Mouse (Mus musculus) cerebral cortex, adult 2 months (tissue): ENCODE data around the gene Rin1.

Experiments
- WGBS: fragments of 180-500 bp; shearing (Covaris S2); methylation state at CpG from one replicate; pipeline ENCODE4 v1.1.7; 2018; 5-methylcytosine and 5-hydroxymethylcytosine counted together

Rin1 gene

DNA sequence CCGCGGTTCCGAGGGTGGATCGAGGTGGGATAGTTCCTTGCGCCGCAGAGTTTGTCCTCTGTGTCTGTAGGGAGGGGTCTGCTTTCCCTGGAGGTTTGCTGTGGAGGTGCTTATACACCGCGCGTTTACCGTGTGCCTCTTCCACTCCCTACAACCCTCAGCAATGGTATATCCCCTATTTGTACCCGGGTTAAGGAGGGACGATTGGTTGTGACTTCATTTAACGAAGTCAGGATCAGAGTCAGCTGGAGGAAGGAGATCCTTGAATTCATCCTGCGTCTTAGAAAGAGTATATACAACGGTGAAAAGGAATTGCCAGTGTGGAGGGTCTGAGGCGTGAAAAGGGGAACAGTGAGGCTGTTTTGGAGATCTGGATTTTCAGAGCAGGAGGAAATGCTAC, 8.7 kb upstream of the Rin1 start:
- 3% methylated on average over 16 of the region's 16 CpGs for WGBS

DNA sequence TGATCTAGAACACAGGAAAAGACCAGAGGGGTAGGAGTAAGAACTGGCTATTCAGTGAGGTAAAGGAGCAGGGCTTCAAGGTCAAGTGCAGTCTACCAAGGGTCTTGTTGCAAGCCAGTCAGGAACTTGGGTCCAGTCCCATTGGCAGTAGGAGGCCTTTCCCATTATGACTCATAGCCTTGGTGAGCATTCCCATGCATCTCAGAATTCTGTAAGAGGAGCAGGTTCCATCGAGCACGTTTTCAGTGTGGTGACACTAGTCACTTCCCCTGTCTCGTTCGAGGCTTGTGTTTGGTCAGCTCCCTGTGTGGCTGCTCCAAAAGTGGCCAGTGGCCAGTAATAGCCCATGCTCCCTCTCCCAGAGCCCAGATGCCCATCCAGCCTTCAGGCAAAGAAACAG, 4.8 kb upstream of the Rin1 start:
- 43% methylated on average over 4 of the region's 4 CpGs for WGBS

DNA sequence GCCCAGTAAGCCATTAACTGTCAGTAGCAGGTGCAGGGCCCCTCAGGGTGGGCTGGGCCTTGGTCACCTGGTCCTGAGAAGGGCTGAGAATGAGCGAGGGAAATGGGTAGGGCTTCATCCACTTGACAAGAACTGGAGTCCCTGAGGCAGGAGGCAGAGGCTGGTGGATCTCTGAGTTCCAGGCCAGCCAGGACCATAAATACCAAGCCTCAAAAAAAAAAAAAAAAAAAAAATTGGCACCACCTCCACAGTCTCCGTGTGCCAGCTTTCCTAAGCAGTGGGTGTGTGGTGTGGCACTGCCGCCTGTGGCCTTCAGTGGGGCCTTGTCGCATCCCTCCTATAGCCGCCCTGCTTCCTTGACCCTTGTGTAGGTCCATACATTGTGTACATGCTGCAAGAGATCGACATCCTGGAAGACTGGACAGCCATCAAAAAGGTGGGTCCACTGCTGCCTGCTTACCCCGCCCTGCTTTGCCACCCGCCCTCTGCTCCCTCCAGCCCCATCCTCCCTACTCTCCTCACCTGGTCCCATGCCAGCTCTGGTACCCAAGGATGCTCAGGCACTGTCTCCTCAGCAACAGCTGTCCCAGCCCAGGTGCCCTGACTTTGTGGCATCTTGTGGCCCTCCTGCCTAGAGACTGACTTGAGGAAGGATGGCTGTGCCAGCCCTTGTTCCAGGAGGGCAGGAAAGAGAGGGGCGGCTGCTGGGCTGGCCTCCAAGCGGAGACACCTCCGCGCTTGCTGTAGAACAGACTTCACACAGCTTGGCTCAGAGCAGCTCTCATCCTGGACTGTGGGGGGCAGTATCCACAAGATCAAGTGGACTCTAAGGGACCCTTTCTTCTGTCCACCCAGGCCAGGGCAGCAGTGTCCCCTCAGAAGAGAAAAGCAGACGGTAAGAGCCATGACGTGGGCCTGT, 1.9 kb upstream of the Rin1 start:
- WGBS = 57% methylated on average over 14 of the region's 14 CpGs

DNA sequence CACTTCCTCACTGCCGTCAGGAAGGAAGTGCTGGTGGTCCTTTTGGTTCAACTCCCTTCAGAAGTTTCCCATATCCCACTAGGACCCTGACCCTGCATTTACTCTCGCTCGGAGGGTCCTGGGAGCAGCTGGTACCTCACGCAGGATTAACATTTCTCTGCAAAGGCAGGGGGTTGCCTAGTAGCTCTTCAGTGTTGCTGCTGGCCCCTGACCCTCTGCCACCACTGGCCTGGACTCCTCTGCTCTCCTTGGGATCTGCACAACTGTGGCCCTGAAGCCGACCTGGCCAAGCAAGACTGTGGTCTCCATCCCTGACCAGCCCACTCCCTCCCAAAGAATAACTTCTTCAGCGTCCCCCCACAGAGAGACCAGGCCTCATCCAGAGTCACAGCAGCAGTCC, 956 bp upstream of the Rin1 start:
- WGBS = 73% methylated on average over 6 of the region's 6 CpGs

DNA sequence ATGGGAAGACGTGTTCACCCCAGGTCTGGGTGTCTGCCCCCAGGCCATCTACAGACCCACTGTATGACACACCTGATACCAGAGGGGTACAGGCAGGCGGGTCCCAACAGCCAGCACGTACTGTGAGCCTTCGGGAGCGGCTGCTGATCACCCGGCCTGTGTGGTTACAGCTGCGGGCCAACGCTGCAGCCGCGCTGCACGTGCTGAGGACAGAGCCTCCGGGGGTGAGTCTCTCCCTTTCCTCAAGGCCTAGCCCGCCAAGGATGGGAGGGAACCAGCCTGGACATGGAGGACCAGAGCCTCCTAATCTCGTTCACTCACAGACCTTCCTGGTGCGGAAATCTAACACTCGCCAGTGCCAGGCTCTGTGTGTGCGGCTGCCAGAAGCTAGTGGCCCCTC, 750 bp downstream of the Rin1 start:
- 18% methylated on average over 17 of the region's 17 CpGs for WGBS

DNA sequence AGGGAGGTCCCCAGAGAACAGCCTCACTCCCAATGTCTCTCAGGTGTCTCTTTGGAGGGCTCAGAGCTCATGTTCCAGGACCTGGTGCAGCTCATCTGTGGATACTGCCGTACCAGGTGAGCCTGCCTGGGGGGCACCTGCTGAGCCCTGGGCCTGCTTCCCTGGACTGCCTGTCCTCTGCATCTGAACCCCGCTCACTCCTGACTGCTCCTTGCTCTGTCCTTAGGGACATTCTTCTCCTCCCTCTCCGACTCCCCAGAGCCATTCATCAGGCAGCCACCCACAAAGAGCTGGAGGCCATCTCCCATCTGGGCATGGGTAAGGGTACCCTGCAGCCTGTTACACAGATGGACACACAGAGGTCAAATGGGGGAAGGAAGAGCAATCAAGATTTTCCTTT, 1.2 kb downstream of the Rin1 start:
- WGBS = 49% methylated on average over 3 of the region's 3 CpGs

DNA sequence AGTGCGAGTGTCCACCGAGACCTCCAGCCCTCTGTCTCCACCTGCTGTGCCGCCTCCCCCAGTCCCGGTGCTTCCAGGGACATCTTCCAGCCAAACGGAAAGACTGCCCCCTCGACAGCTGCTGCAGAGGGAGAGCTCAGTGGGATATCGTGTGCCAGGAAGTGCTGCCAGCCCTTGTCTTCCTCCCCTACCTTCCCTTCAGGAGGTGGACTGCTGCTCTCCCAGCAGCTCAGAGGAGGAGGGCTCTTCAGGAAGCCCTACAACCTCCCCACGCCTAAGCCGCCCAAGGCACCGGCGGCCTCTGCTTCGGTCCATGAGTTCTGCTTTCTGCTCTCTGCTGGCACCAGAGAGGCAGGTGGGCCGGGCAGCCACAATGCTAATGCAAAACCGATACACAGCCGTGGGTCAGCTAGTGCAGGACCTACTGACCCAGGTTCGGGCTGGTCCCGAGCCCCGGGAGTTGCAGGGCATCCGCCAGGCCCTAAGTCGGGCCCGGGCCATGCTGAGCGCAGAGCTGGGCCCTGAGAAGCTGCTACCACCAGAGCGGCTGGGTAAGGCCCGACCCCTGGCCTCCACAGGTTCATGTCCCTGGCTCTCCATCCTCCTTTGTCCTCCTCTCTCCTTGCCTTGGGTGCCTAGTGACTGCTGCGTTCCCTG, 2.0 kb downstream of the Rin1 start:
- 34% methylated on average over 25 of the region's 25 CpGs for WGBS

DNA sequence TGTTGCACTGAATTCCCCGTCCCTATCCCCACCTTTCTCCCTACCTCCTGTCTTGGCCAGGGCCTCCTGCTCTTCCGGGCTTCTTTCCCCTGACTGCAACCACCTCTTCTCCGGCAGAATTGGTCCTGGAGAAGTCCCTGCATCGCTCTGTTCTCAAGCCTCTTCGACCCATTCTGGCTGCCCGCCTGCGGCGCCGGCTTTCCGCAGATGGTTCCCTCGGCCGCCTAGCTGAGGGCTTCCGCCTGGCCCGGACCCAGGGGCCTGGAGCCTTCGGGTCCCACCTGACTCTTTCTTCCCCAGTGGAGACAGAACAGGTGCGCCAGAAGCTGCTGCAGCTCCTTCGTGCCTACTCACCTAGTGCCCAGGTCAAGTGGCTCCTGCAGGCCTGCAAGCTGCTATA, 2.6 kb downstream of the Rin1 start:
- WGBS = 63% methylated on average over 17 of the region's 17 CpGs

DNA sequence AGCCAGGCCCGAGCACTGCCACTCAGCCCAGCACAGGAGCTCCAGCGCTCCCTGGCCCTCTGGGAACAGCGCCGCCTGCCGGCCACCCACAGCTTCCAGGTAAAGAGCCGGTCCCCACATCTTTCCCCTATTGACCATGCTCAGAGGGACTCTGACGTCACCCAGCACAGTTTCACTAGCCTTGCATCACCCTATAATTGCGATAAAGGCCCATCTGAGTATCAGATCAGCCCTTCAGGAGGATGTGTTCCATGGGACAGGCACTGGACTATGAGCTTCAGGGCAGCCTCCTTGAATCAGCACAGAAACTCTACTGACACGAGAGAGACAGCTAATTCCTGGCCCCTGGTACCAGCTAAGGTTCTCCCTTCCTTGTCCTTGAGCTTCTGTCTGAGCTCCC, 3.6 kb downstream of the Rin1 start:
- 35% methylated on average over 9 of the region's 9 CpGs for WGBS

DNA sequence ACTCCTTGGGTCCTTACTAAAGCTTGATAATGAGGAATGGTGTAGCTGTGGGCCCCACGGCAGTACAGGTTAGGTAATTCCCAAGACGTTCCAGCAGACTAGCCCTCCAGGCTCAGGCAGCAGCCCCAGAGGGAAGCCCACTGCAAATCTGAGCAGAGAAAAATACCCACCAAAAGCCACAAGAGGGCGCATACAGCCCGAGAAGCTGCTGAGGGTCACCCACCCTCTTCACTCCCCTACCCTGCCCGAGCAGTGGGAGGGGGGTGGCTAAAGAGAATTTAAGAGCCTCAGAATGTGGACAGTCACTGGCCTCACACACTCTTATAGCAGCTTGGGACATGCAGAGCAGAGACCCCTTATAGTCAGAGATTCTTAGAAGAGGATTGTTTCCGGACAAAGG, 6.0 kb downstream of the Rin1 start:
- WGBS = 22% methylated on average over 6 of the region's 6 CpGs

DNA sequence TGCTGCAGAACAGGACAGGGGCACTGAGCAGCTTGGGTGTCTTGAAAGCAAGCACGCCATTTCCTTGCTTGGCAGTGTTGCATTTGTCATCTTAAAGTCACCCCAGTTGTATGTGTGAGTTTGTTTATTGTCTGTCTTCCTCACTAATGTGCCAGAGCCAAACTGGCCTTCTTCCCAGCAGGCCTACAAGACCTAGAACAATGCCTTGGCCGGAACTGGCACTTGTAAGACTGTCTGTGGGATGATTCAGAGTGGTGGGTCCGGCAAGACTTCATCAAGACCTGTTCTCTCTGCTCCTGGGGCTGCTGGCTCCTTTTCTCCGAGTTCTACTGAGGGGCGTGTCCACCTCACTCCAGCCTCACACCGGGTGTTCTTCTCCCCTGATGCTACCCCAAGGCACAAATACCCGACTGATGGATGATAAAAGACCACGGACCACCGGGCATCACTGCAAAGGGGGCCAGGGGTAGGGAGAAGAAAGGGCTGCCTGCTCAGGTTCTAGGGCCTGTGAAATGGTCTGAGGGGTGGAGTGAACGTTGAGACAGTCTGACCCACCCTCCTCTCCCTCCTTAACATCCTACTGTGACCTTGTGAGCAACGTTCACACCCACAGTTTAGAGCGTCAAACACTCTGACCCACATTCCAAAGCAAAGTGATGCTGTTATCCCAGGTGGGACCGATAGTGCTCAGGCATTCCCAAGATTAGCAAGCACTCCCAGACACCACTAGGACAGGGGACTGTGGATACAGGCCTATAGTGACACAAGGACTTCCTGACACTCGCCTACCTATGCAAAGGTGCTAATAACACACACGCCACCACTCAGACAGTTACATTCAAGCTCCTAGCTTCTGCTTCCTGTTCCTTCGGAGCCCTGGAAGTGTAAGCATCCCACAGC, 7.8 kb downstream of the Rin1 start:
- 28% methylated on average over 16 of the region's 16 CpGs for WGBS

DNA sequence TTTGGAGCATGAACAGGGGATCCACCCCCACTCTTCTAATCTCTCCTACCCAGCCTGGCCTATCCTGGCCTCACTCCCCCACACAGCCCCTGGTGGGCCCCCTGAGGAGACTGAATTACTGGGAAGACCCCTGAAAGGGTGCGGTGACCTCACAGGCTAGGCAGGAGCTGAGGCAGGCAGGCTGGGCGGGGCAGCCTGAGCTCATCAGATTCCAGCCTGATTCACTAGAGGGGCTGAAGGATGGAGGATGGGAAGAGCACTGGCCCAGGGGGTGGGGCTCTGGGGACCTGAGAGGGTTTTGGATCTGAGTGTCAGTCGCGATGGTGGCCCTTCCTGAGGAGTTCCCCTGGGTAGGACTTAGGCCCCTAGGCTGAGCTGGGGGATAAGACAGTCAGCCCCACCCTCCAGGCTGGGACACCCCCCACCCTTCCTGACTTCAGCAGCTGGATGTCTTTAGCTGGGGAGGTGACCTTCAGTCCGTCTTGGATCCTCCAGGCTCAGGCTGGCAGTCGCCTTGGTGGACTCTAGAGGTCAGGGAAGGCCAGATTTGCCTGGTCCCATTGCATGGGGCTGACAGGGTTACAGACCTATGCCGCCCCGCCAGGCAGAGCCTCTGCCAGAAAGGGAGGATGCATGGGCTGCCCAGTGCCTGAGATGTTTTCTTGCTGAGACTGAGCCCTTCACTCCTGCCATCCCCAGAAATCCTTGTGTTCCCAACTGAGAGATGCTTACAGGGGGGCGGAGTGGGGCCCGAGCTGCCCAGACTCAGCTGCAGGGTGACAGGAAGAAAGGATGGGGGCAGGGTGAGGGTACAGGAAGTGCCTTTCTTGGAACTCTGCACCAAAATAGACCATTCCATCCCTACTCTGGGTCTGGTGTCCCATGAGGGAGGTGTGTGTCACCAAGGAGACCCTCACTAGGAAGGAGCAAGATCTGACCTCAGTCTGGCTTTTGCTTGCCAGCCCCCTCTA, 8.8 kb downstream of the Rin1 start:
- WGBS = 29% methylated on average over 10 of the region's 10 CpGs

DNA sequence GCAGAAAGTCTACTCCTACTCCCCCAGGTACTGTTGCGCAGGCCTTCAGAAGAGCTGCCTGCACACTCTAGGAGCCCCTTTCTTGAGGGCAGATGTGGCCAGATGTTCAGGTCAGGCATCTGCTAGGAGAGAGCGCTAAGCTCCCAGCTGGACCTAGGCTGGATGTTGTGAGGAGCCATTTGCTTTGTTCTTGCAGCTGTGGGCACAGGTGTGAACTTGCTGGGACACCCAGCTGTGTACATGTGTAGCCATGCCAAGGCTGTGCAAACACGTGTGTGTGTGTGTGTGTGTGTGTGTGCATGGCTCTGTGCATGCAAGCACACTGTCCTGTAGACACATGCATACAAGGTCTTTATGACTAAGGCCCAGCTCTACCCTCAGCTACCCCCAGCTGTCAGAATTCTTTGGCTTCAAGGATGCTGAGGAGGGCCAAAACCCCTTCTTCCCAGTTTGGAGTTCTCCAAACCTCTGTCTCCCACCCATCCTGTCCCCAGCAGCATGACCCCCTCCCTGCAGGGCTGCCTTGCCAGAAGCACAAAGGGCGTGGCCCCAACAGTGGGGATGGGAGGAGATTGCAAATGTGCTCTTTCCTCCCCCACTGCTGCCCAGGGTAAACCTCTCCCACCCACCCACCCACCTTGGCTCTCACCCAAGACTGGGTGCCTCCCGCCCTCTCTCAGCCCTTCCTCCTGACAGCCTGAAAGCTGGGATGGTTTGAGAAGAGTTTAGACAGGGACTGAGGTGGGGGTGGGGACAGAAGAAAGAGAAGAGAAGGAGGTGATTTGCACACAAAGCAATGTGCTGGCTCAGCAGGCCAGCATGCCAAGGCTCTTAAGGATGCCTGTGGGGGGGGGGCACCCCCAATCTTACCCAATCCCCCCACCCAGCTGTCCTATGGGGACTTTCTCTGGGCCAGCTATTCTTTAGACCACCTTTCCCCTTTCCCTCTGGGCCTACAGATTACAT, 10.4 kb downstream of the Rin1 start:
- 45% methylated on average over 5 of the region's 5 CpGs for WGBS

DNA sequence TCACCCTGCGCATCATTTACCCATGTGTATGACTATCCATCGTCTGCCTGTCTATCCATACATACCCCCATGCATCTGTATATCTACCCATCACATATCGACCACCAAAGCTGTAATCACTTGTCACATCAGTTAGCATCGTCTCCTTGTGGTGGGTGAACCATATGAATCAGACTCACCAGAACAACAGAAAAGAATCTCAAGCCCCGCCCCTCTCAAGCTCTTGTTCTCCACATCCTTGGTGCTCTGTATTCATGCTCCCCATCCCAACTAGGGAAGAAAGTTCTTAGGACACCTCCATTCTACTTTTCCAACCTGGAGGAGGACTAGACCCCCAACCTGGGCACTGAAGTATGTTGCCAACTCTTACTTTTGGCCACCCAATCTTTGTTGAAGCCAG, 11.8 kb downstream of the Rin1 start:
- WGBS = 83% methylated on average over 5 of the region's 5 CpGs

DNA sequence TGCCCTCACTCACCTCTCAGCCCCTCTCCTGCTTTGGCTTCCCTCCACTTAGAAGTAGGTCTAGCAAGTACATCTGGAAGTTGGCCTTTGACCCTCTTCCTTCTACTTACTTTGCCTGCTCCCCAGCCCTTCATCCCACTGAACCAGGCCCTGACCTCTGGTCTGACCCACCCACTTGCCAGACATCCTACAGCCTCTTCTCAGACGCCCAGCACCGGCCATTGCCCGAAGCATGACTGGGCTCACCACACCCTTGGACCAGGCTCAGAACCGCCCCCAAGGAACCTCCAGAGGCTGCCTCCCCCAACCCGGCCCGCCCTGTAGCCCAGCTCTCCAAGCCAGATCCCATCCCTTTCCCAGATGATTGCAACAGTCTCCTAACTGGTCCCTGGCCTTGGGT, 12.2 kb downstream of the Rin1 start:
- WGBS = 84% methylated on average over 6 of the region's 6 CpGs

DNA sequence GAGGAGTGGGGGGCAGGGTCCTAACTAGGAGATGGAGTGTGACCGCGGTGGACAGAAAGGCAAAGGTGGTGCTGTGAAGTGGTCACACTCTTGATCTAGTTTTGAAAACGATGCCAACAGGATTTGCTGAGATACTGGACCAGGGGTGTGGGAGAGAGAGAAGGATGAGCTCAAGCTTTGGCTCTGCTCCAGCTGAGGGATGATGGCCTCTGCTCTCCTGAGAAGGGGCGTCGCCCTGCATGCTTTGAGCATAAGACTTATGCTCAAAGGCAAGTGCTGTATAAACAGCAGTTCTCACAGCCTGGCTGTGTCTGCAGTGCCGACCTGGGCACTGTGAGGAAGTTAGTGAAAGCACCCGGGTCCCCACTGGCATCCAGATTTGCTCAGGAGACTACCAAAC, 14.8 kb downstream of the Rin1 start:
- WGBS = 69% methylated on average over 7 of the region's 7 CpGs

DNA sequence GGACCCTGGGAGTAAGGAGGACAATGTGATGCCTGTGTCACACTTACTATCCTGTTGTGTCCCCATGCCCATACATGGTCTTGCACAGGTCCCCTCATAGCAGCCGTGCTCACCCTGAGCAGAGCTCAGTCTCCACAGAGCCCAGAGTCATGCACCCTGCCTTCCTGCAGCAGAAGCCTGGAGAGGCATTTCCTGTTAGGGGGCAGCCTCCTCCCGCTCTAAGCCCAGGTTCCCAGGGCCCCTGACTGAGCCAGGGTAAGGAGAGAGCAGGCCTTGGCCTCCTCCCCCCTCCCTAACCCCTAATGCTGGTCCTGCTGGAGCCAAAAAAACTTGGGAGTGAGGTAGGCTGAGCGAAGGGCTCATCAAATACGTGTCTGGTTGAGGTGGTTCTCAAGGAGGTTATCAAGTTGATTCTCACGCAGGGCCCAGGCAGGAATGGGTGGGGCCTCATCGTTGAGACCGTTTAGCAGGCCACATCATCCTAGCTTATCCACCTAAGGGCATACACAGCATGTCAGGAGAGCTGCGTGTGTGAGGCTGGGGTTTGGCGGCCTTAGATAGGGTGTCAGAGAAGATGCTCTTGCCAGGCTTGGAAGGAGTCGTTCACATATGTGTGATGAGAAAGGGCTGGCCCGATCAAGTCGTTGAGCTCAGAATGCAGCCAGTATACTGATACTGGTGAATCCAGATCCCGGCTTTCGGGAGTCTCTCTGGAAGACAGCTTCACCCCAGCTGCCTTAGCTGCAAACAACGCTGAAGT, 16.9 kb downstream of the Rin1 start:
- 35% methylated on average over 15 of the region's 15 CpGs for WGBS

DNA sequence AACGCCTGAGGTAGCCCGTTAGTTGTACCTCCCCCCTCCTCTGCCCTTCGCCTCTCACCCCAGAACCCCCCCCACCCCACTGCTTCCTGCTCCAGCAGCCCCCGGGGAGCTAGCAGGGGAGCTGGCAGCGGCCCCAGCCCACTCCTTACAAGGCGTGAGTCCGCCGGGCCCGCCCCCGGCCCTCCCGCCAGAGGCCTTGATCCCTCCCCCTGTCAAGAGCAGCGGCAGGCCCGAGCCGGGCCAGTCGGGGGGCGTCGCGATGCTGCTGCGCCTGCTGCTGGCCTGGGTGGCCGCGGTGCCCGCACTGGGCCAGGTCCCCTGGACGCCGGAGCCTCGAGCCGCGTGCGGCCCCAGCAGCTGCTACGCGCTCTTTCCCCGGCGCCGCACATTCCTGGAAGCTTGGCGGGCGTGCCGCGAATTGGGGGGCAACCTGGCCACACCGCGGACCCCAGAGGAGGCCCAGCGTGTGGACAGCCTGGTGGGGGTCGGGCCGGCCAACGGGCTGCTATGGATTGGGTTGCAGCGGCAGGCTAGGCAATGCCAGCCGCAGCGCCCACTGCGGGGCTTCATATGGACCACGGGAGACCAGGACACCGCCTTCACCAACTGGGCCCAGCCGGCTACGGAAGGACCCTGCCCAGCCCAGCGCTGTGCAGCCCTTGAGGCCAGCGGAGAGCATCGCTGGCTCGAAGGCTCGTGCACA, 17.7 kb downstream of the Rin1 start, which contains the start of gene Cd248:
Gene Cd248, plus strand, starts transcription at position 212 of the 703 bp plus-strand sequence.
- 5% methylated on average over 52 of the region's 56 CpGs for WGBS
